Mouse (Mus musculus) central nervous system, embryonic 18 days (tissue): ENCODE results near the gene Tmigd1. TPM values are rescaled to one million over a fixed set of nuclear protein-coding genes. Genes with fewer than 3 reads are reported as not detected.

Experiments used
- polyA plus RNA-seq: library from polyadenylated mRNA; depleted of rRNA; stranded (reverse); fragments of >200 nt; gene quantifications from 2 replicates; pipeline ENCODE4 v1.2.3, GENCODE M21; 2012; rRNA removed

The Tmigd1 gene
- polyA plus RNA-seq: 0.04 TPM in 1 of 2 replicates, not detected in the other

DNA sequence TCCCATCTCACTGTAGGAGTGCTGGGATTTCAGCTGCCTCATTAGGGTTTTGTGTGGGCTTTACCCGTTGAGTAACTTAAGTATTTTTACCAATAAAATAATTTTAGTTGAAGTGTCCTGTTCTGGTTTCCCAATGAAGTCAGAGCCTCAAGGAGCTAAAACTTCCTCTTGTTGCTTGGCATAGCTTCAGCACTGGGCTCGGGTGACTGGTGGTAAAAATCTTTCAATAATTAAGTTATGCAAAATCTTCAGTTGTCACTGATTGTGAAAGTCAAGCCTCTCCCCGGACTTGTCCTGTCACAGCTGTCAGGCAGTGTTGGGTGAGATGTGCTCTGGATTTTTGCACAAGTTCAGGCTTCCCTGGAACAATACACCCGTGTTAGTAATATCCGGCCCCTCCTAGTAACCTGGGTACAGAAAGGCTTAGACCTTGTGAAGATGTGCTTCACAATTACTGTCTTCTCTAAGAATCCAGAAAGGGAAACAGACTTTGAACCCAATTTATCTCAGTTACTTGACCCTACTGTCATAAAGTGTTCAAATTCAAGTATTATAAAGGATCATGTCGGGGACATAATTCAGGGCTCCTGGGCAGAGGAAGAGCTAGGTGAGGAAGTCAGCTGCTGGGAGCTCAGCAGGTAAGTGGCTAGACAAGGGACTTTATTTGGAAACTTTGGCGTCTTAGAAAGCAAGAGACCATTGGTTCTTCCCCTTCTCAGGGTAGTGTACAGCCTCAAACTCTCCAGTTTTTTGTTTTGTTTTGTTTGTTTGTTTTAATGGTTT, at the start of gene Tmigd1:
TSS of gene Tmigd1 (plus strand) at position 581 of the 783 bp plus-strand sequence.

DNA sequence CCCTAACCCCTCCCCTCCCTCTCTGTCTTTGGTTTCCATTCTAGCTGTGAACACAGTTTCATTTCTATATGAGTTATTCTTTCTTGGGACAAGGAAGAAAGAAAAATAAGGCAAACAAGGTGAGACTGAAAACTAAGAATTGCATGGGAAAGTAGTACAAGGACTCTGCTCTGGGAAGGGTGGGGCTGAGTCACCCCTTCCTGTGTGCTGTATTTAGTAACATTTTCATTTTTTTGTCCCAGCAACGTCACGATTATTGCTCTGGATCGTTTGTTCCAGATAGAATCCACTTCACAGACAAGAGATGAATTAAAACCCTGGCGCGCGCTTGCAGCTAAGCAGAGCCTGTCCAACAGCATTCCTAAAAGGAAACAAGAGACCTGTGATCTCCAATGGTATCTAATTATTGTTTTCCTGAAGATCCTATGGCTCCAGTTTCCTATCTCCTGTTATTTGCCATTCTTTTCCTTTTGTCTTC, 22.8 kb downstream of the Tmigd1 start, which contains the start of gene Blmh:
TSS of gene Blmh (plus strand) at position 51 of the 478 bp plus-strand sequence.

Other genes starting within 250 kb of the Tmigd1 start
- gene Bhlha9, start 229.7 kb upstream of the Tmigd1 start, polyA plus RNA-seq: 1.5 and 1.9 TPM in 2 replicates
- 0.14 and 1.0 TPM in 2 replicates for gene Trarg1, start 222.4 kb upstream of the Tmigd1 start, polyA plus RNA-seq
- 24.2 and 24.9 TPM in 2 replicates for gene Gosr1, start 138.6 kb upstream of the Tmigd1 start, polyA plus RNA-seq
- gene Cpd, start 55.1 kb upstream of the Tmigd1 start, polyA plus RNA-seq: 19.9 and 20.8 TPM in 2 replicates
- gene Blmh, start 22.6 kb downstream of the Tmigd1 start, polyA plus RNA-seq: 50.3 and 53.0 TPM in 2 replicates
- 10.1 and 12.2 TPM in 2 replicates for gene Slc6a4, start 96.4 kb downstream of the Tmigd1 start, polyA plus RNA-seq
- 6.6 and 7.2 TPM in 2 replicates for gene Nsrp1, start 176.3 kb downstream of the Tmigd1 start, polyA plus RNA-seq